Mouse (Mus musculus) heart, postnatal 25 days (tissue): ENCODE results near the gene Nrgn. TPM values are rescaled to one million over a fixed set of nuclear protein-coding genes. Genes with fewer than 3 reads are reported as not detected.

Experiments
- DNase-seq: peaks from one replicate; pipeline ENCODE4 v3.0.0; 2022; ENCODE audit warnings: low spot score
- intact Hi-C: fragments of 180-260 bp; cut with DNase I; formaldehyde crosslinking; loops from one replicate; pipeline ENCODE4 v1.15.1; 2025
- total RNA-seq, 2 experiments: library from RNA; stranded (reverse); gene quantifications; 2 replicates each; pipeline ENCODE4 v1.2.3; 2021

Gene Nrgn
- total RNA-seq, 2 experiments from 2014 or later = 3.2 to 6.7 TPM

DNA sequence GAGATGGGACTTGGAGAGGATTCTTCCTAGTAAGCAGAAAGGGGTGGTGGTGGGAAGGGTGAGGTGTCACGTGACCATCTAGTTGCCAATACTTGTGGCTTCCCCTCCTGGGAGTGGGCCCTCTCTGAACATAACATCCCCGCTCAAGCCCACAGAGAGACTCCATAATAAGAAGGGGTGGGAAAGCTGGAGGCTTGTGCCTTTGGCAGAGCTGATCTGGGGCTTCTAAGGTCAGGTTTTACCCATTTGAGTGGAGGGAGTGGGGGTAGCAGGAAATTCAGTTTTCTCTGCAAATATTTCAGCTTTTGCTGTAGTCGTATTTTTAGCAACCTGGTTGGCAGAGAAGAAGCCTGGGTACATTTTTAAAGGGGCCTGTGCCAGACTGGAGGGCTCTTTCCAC, 3.7 kb upstream of the Nrgn start:
- no peak for DNase-seq
- intact Hi-C loops = no loop called here

DNA sequence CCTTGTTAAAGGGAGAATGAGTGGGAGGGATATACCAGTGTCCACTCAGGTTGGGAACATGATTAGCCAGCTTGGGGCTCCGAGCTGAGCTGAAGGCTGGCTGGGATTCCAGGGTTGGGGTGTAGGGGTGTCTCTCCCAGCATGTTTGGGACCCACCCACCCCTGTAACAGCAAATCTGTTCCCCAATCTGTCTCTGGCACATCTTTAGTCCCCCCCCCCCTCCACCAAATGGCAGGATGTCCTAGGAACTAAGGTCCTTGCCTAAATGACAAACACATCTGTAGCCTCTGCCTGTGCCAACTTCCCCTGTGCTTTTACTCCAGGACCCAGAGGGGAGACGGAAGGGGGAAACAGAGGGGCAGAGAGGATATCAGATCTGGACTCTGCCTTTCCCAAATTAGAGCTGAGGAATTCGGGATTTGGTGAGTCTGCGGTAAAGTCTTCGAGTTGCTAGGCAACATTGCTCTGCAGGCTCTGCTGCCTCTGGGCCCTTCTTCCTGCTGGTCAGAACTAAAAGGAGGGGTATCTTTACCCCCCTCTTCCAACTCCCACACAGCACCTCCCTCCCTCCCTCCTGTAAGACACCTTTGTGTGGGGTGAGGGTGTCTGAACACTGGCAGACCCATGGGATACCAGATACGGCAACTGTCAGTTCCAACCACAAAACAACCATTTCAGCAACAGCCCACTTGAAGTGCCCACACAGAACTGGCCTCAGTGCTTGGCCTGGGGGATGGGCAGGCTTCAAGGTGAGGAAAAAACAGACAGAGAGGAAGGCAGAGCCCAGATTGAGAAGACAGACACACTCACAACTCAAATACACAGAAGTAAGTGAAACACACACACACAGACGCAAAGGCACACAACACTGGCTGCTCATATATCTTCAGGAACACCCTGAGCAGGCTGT, 2.4 kb upstream of the Nrgn start, which contains the start of gene Siae:
Gene Siae (plus strand): TSS at position 861 of the 911 bp plus-strand sequence.
- DNase-seq = no peak
- intact Hi-C loops = no loop called here

DNA sequence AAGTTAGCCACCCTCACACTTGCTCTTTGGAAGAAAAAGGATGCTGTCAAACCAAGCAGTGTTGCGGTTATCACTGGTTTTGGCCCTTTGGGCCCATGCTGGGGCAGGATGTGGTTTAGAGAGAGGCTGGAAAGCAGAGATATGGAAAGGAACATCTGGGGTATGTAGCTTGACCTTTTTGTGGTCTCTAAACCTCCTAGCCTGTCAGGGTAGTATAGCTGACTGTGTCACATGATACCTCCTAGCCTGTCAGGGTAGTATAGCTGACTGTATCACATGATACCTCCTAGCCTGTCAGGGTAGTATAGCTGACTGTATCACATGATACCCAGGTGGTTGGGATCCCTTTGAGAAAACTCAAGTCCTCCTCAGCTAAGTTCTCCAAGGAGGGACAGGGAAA, 1.6 kb upstream of the Nrgn start:
- intact Hi-C loops = no loop called here

DNA sequence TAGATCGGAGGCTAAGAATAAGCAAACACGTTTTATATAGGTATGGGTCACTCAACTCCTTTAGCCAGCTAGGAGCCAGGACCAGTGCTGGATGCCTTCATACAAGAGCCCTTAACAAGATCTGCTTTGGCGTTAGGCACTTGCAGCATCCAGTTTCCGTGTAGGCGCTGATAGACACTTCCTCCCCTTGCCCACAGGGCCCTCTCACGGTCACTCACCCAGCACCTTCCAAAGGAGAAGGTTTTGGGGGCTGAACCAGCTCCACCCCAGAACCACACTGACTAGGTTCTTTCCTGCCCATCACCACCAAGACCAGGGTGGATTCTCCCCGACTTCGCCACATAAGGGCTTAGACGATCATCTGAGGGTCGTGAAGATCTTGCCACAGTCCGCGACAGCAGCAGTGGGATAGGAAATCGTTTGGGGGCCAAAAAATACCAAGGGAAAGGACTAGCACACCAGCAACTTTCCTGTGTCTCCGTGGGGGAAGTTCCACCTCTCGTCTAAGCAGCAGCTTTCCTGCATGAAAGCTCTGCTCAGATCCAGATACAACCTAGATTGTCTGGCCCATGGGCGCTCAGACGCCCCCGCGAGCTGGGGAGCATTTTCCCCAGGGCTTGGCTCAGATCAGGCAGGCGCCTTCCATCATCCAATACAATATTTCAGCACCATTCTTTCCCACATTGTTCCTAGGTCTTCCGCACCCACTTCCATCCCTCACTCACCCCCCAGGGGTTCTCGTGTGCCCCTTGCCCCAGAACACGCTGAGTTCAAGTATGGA, 763 bp downstream of the Nrgn start:
- DNase-seq = no peak
- intact Hi-C loops = loop anchor here (2.0 kb wide), 1 partner anchor 15 kb away; no protein-coding TSS in a partner anchor

More for the DNA sequence above, 1.6 kb upstream of the Nrgn start:
- DNase-seq = no peak

DNA sequence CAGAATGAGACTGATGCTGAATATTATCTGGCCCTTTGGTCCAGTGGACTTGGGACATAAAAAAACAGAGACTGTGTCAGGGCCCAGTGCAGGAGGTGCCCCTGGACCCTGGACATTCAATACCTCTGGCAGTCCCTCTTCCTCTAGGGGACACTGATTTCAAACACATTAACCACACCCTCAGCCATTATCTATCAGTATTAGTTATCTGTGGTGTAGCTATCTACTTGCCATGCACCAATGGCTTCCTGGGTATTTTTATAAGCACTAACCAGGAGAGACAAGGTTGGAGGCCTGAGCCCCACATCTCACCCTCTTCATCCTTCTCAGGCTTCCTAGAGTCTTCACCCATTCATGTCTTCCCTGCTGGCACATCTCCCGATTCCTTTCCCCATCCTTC, 2.3 kb downstream of the Nrgn start:
- intact Hi-C loops = no loop called here
- no peak for DNase-seq

DNA sequence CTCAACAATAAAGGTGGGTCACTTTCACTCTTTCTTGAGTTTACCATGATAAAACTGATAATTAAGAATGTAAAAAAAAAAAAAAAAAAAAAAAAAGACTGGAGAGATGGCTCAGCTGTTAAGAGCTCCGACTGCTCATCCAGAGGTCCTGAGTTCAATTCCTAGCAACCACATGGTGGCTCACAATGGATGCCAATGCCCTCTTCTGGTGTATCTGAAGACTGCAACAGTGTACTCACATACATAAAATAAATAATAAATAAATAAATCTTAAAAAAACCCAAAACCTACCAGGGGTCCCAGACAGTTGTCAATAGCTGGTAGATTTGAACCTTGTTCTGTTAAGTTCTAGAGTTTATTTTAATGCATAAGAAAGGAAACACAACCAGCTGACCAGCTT, 5.8 kb downstream of the Nrgn start:
- DNase-seq = no peak
- intact Hi-C loops = loop anchor here (2.0 kb wide), 1 partner anchor 68 kb away; no protein-coding TSS in a partner anchor

DNA sequence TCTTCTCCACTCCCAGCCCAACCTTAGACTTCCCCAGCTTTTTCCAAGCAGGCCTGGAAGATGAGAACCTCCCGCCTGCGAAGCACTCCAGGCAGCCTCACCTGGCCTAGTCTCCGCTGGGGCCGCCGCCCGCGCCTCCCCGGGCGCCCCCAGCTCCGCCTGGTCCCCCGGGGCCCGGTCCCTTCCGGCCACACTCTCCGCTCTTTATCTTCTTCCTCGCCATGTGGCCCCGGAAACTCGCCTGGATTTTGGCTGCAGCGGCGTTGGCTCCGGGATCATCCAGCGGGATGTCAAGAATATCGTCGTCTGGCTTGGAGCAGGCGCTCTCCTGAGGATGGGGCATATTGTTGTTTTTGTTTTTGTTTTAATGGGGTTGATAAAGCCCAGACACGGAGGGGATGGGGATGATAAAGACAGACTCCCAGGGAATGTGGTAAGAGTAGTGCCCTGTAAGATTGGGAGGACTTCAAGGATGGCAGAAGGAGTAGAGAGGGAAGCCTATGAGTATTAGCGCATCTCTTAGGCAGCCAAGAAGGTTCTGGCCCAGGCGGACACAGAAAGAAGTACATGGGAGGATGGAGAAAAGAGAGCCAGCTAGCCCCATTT, 6.8 kb downstream of the Nrgn start:
- intact Hi-C loops = loop anchor here (1.0 to 2.0 kb wide), 3 partner anchors 19 to 84 kb away; no protein-coding TSS in a partner anchor
- no peak for DNase-seq

DNA sequence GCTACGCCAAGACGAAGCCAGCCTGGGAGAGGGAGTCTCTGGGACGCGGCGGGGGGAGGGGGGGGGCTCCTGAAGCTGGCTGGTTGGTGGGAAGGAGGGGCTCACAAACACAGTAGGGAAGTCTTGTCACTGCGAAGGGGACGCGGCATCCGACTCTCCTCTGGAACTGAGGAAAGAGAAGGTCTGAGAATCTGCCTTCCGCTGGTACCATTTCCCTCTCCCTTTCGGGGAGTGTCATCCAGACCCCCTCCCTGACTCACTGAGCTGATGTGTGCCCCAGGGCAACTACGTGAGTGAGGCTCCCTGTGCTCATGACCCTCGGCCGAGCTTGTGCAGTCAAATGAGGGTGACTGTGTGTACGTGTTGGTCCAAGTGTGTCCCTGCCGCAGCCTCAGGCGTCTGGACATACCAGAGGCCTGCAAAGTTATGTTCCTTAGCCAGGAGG, 7.5 kb downstream of the Nrgn start:
- DNase-seq = no peak
- intact Hi-C loops = loop anchor here (1.0 to 2.0 kb wide), 2 partner anchors 18 to 83 kb away; no protein-coding TSS in a partner anchor

DNA sequence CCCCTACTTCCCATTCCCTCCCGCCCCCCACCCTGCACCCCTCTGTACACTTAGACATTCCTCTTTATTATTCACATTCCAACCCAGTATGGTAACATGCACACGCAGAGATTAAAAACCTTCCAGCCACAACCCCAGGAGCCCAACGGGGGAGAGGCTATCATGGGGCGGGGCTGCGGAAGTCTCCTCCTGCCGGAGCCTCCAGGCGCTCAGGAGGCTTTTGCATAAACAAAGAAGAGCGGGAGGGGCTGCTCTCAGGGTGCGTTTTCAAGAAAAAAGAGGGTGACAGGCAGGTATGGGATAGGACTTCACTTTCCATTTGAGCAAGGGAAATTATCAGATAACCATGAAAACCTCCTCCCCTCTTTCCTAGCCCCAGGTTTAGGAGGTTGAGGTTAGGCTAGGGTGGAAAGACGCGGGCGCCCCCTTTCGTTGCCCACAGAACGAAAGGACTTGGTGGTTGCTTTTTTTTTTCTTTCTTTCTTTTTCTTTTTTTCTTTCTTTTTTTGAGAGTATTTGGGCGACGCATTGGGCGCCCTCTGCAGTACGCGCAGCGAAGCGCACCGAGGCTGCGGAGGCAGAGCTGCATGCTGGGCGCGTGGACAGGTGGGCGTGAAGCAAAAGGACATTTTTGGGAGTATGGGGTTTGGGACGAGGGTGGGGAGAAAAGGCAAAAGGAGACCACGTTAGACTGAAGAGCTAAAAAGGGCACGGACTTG, 8.1 kb downstream of the Nrgn start:
- DNase-seq = peak; percentile 44

DNA sequence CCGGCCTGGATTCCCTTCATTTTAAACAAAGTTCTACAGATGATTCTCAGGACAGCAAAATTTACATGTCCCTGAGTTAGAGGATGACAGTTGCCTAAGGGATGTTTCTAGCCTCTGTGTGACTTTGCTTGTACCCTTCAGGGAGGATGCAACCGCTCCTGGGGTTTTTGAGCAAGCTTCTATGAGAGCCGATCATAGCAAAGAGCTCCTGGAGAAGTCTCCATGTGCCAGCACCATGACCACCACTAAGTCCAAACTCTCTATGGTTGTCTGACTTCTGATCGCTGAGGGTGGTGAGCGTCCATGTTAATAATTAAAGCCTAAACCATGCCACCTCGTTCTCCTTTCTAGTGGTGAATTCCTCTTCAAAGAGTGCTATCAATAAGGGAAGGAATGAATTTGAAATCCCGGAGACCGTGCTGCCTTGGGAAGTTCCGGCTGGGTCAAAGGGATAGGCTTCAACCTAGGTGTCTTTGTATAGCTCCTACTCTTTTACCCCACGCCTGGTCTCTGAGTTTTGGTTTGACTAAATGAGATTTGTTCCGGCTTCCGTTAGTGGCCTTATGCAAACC, 8.7 kb downstream of the Nrgn start:
- DNase-seq = no peak
- intact Hi-C loops = loop anchor here (2.0 kb wide), 1 partner anchor 17 kb away; no protein-coding TSS in a partner anchor

More for the DNA sequence above, 8.1 kb downstream of the Nrgn start:
- intact Hi-C loops = loop anchor here (1.0 to 2.0 kb wide), 2 partner anchors 18 to 82 kb away; no protein-coding TSS in a partner anchor

DNA sequence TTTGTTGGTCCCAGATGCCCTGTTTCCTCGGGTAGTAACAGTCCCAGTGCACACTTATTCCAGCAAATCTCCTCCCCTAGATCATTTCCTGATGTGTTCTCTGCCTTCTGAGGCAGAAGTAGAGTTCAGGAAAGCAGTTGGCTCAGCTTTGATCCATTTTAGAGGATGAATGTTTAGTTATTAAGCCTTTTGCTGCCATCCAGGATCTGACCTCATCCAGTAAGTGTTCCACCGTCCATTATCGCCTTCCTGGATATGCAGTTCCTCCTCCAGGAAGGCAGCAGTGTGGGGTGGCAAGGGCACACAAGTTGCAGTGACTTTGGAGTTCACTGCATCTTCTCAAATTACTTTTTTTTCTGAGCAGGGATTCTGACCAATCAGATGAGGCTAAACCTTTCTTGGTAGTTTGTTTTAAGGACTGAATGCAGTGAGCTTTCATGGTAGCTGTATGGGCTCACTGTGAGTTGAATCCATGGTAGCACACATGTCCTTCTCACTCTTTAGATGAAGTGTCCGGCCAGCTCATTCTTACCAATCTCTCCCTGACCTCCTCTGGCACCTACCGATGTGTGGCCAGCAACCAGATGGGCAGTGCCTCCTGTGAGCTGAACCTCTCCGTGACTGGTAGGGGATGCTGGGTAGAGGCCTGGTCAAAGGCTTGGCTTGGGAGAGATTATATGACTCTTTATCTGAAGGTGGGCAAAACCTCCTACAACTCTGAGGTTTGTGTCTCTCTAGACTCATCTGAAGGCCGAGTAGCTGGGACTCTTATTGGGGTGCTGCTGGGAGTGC, 10.7 kb downstream of the Nrgn start:
- DNase-seq = no peak
- intact Hi-C loops = no loop called here

DNA sequence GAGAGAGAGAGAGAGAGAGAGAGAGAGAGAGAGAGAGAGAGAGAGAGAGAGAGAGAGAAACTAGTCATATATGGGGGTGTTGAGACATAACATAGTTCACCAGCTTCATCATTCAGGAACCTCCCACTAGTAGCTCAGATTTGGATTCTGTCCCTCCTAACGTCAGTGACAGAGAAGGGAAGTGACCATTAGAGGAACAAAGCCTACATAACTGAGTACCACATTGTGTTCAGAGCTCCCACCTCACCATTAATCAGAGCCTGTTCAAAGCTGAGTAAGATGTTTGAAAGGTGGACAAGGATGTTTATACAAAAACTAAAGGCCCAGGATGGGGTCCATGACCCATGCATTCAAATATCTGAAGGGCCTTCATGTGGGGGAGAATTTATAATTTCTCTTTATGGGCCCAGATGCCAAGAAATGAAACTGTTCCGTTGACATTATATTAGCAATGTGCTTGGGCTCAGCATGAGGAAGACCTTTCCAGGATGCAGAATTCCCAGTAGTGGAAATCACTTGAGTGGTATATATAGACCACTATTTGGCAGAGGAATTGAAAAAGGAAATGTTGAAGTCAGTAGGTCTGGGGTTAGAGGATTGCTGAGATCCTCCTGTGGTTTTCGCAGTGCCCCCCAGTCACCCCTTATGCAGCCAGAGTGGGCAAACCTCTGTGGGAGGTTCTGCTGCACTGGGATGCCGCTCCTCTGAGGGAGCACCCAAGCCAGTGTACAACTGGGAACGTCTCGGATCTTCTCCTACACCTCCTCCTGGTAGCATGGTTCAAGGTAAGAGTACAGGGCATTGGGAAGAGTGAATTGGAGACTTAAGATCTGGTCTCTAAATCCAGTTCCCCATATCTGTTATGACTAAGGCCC, 11.8 kb downstream of the Nrgn start:
- DNase-seq = no peak

DNA sequence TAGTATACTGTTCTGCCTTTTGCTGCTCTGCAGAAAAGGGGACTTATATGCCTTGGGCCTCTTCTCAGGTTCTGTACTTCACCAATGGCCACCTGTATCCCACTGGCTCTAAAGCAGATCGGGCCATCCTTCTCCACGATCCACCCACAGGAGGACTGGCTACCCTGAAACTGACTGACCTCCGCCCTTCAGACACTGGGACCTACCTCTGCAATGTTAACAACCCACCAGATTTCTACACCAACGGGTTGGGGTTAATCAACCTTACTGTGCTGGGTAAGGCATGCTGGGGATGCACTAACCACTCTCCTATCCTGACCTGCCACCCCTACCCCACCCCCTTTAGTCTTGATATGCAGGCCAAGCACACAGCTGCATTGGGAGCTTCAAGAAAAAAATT, 12.5 kb downstream of the Nrgn start:
- intact Hi-C loops = no loop called here
- no peak for DNase-seq

More for the DNA sequence above, 11.8 kb downstream of the Nrgn start:
- intact Hi-C loops = no loop called here

DNA sequence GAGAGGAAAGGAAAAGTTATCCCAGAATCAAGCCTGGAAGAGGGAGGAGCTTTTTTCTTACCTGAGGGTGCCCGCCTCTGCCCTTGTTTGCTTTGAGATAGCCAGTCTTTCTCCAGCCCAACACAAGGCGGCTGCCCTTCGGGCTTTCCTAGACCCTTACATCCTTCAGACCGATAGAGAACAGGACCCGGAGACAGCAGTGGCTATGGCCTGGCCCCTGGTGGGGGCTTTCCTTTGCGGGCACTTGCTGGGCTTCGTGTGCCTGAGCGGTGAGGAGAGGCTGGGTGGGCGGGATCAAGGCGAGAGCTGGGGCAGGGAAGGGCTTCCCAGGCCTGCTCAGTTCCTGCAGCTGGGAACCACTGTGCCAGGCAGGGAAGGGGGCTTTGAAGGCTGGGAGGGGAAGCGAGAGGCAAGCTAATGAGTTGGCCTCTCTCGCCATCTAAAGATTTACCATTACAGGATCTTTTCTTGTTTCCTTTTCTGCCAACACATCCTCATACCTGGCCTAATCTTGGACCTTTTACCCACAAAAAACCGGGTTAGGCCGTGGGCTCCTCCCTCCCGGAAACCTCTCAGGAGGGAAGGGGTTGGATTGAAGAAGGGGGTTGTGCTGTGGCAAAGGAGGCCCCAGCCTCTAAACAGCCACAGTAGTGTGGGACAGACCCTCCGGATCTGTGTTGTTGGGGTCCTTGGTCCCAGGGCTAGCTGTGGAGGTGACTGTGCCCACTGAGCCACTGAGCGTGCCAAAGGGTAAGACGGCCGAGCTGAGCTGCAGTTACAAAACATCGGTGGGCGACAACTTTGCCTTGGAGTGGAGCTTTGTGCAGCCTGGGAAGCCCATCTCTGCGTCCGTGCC, 13.3 kb downstream of the Nrgn start, which contains the start of gene Vsig2:
Gene Vsig2 (plus strand): TSS at position 86 of the 856 bp plus-strand sequence.
- no peak for DNase-seq
- intact Hi-C loops = no loop called here

DNA sequence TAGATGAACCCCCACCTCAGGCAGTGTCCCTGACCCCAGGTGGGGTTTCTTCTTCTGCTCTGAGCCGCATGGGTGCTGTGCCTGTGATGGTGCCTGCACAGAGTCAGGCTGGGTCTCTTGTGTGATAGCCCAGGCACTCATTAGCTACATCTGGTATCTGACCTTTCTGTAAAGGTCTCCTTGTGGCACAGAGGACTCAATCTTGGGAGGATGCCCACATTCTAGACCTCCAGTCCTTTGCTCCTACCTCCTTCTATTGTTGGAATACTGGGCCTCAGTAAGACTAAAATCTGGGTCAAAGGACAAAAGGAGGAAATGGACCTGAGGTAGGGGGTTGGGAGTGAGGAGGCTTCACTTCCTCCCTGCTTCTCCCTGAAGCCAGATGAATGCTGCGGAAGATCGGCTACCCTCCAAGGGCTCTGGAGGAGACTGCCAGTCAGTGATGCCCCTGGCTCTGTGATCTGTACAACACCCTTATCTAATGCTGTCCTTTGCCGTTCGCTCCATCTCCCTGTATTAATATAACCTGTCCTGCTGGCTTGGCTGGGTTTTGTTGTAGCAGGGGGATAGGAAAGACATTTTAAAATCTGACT, 14.9 kb downstream of the Nrgn start:
- DNase-seq = no peak
- intact Hi-C loops = no loop called here

DNA sequence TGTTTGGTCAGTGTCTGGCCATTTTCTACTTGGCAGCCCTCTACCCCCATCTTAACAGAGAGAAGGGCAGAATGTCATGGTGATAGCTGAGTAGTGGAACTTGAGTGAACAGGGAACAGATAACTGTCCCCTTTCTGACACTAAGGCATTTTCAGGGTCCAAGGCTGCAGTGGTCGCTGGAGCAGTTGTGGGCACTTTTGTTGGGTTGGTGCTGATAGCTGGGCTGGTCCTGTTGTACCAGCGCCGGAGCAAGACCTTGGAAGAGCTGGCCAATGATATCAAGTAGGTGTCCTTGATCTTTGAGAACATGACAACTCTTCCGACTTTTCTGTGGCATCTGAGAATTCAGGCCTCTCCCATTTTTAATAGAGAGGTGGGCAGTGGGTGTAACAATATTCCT, 15.9 kb downstream of the Nrgn start:
- DNase-seq = no peak
- intact Hi-C loops = no loop called here
